Mouse (Mus musculus) embryonic fibroblast, embryonic 13.5 days (primary cell): ENCODE data around the gene Nt5dc2.
A peak's percentile ranks its signal among the peaks of the same experiment; 100 is the strongest.

Experiments used
- CTCF ChIP-seq: IDR thresholded peaks from 2 replicates; pipeline ENCODE4 v1.5.1; 2011; ENCODE audit warnings: mild to moderate bottlenecking, control low read depth, low read length, moderate library complexity, borderline replicate concordance; ENCODE audit not compliant: insufficient read depth
- POLR2A ChIP-seq: IDR thresholded peaks from 2 replicates; pipeline ENCODE4 v1.6.1; 2011; ENCODE audit warnings: low read depth, mild to moderate bottlenecking, control low read depth, low read length, moderate library complexity

- peak; percentile 55; the same call in 1 of the 2 replicates for TF ChIP-seq CTCF
- peak; percentile 83 for TF ChIP-seq POLR2A
Observed at GRCm38 (mm10) chr14:31128826-31129219, 2.0 kb upstream of the Nt5dc2 start, which contains the start of gene Smim4.
